Mouse (Mus musculus) CH12F3 (cell line): Measurements from ENCODE around the gene Mindy3.

Experiments used
- in situ Hi-C: fragments of 300-500 bp; cut with MboI; formaldehyde crosslinking; loops from 2 replicates; pipeline ENCODE4 v1.14.3; 2020; ENCODE audit warnings: low sequenced_read_pairs

The Mindy3 gene

GRCm38 (mm10) chr2:12305064-12305650, 114.1 kb downstream of the Mindy3 start:
- in situ Hi-C loops: no loop called here

GRCm38 (mm10) chr2:12301431-12302170, 117.7 kb downstream of the Mindy3 start, which contains the start of gene Itga8:
Itga8 (minus strand) TSS chr2:12301922.
- in situ Hi-C loops: no loop called here

- in situ Hi-C loops: no loop called here
These were observed 118.6 kb downstream of the Mindy3 start for GRCm38 (mm10) chr2:12300449-12301228.

GRCm38 (mm10) chr2:12297287-12297686, 122.0 kb downstream of the Mindy3 start:
- in situ Hi-C loops: no loop called here
